Mouse (Mus musculus) kidney, postnatal 25 days (tissue): ENCODE data around the gene Msto1.
"Not testable (repeated sequence)": the region's sequence is repeated elsewhere in the genome, so short reads cannot be mapped to it uniquely, and the experiment has no call there.

Experiments
- DNase-seq, 2 experiments: peaks; one replicate each; pipeline ENCODE4 v3.0.0; 2021; ENCODE audit warnings: mixed read lengths in 2 of 2

The Msto1 gene

GRCm38 (mm10) chr3:88913511-88914383, at the start of gene Msto1:
Gene Msto1, minus strand, starts transcription at chr3:88913999.
- peak; percentile 96 to 97 for DNase-seq

- DNase-seq = not testable (repeated sequence)
These were observed 49.4 kb upstream of the Msto1 start for GRCm38 (mm10) chr3:88963211-88963610.

GRCm38 (mm10) chr3:88953736-88954135, 39.9 kb upstream of the Msto1 start:
- DNase-seq = no peak

GRCm38 (mm10) chr3:88953246-88953645, 39.4 kb upstream of the Msto1 start:
- no peak for DNase-seq

- DNase-seq = no peak
These were observed 37.6 kb upstream of the Msto1 start for GRCm38 (mm10) chr3:88951327-88951800.

- DNase-seq = peak; percentile 72 to 89
These were observed 37.0 kb upstream of the Msto1 start, which contains the start of the genes Ash1l and Dap3 for GRCm38 (mm10) chr3:88950576-88951326. Gene Ash1l, plus strand, starts transcription at chr3:88950622. Gene Dap3, minus strand, starts transcription at chr3:88951181.

- DNase-seq = peak; percentile 94 to 97
These were observed 36.2 kb upstream of the Msto1 start for GRCm38 (mm10) chr3:88949786-88950575.

- no peak for DNase-seq
These were observed 30.3 kb upstream of the Msto1 start for GRCm38 (mm10) chr3:88944109-88944508.

- no peak for DNase-seq
These were observed 28.6 kb upstream of the Msto1 start for GRCm38 (mm10) chr3:88942316-88942880.

GRCm38 (mm10) chr3:88939749-88940148, 25.9 kb upstream of the Msto1 start:
- DNase-seq = no peak

GRCm38 (mm10) chr3:88939071-88939470, 25.3 kb upstream of the Msto1 start:
- DNase-seq = no peak

- DNase-seq = peak in 1 of 2 experiments; percentile 19
These were observed 15.7 kb upstream of the Msto1 start for GRCm38 (mm10) chr3:88929501-88929900.

GRCm38 (mm10) chr3:88925651-88926050, 11.9 kb upstream of the Msto1 start:
- no peak for DNase-seq

- DNase-seq = no peak
These were observed 10.3 kb upstream of the Msto1 start for GRCm38 (mm10) chr3:88923989-88924591.

- no peak for DNase-seq
These were observed 7.6 kb upstream of the Msto1 start for GRCm38 (mm10) chr3:88921411-88921810.

GRCm38 (mm10) chr3:88918981-88919380, 5.2 kb upstream of the Msto1 start:
- peak; percentile 44 to 76 for DNase-seq

- DNase-seq = no peak
These were observed 598 bp upstream of the Msto1 start for GRCm38 (mm10) chr3:88914384-88914810.

GRCm38 (mm10) chr3:88912585-88912984, 1.2 kb downstream of the Msto1 start:
- DNase-seq = no peak

GRCm38 (mm10) chr3:88906393-88907159, 7.2 kb downstream of the Msto1 start:
- DNase-seq = no peak

GRCm38 (mm10) chr3:88905741-88906140, 8.1 kb downstream of the Msto1 start:
- DNase-seq = no peak

GRCm38 (mm10) chr3:88905209-88905608, 8.6 kb downstream of the Msto1 start:
- DNase-seq = no peak
